Mouse (Mus musculus) cerebellum, adult 9-10 months (tissue): ENCODE results near the gene Gm10577.

ENCODE experiments used
- DNase-seq: peaks from one replicate; pipeline ENCODE4 v3.0.0; 2022

The Gm10577 gene

DNA sequence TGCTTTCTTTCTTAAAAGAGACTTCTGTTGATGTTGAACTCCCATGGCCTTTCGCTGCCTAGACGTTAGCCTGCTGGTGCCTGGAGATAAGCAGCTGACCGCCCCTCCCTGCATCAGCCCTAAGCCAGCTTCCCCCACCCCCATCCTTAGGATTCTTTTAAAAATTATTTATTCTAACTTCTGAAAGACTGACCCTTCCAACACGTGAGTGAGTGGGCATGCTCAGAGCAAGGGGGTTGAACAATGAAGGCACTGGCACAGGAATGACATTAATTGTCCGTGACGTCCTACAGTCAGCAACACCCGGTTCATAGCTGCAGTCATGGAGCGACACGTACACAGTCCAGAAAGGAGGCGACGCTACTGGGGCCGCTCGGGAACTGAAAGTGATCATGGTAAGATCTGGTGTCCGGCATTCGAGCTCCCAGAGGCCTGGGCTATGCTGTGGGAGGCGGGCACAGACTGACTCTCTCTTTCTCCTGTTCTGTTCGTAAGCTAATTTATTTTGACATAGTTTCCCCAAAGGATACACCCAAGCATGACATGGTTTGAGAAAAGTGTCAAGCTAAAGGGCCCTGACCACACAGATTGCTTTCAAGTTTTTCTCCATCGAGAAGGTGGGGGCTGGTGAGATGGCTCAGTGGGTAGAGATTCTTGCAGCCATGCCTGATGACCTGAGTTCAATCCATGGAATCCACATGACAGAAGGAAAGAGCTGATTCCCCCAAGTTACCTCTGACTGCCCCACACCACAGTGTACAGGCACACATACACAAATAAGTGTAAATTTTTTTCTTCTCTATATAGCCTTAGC is 25.8 kb downstream of the Gm10577 start:
- no peak for DNase-seq

DNA sequence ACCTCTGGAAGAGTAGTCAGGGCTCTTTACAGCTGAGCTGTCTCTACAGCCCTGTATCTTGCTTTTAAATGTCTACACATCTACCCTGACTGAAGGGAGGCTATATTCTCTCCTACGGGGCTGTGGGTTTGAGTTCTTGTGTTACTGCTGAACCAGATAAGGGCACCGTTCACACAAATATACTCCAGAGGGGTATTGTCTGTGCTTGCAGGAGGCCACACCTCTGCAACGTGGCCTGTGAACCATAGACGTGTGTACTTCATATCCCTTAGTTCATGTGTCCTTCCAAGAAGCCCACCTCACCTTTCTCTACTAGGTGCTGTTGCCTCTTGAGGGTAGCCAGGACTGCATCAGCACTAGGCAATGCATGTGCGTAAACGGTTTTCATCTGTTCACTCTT is 28.4 kb downstream of the Gm10577 start:
- no peak for DNase-seq

DNA sequence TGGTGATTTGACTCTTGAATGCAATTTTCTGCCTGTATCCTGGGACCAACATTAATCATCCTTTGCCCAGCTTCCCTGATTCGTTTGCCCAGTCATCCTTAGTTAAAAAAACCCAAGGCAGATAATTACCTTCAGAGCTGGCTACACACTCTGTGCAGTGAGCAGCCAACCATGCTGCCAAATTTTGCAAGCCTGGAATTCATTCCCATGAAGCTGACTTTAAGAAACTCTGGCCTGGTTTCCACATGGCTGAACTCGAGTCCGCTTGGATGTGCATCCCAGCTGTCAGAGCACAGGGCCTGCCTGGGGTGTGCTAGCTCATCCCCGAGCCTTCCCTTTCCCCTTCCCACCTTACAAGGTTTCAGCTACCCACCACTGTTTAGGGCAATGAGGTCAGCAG is 29.5 kb downstream of the Gm10577 start:
- DNase-seq: no peak

DNA sequence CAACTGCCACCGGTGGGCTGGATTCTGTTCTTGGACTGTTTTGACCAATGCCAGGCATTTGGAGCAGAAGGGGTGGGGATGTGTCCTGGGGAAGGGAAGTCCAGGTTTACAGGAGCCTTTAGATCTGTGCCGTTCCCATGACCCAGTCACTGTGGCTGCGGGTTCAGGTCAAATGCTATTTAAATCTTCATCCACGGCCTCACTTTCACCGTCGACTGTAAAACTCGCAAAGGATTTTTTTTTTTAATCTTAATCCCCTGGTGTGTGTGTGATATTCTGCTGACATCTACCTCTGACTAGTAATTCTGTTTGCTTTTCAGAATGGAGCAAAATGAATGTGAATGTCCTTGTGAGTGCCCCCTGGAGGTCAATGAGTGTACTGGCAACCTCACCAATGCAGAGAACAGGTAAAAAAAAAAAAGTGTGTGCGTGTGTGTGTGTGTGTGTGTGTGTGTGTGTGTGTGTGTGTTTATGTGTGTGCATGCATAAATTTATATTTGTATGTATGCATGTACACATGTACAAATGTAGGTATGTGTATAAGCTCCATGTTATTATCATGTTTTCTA is 32.2 kb downstream of the Gm10577 start:
- no peak for DNase-seq

DNA sequence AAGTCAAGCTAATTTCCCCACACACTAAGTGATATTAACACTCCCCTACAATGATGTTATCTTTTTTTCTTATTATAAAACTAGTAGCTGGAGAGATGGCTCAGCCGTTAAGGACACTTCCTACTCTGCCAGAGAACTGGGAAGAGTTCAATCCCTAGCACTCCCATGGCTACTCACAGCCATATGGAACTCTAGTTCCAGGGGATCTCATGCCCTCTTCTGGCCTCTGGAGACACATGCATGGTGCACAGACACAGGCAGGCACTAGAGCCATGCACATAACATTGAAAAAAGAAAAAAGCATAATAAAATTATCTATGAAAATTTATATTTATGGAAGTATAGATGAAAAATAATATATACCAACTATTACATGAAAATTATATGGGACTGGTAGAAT is 33.3 kb downstream of the Gm10577 start:
- DNase-seq: no peak

DNA sequence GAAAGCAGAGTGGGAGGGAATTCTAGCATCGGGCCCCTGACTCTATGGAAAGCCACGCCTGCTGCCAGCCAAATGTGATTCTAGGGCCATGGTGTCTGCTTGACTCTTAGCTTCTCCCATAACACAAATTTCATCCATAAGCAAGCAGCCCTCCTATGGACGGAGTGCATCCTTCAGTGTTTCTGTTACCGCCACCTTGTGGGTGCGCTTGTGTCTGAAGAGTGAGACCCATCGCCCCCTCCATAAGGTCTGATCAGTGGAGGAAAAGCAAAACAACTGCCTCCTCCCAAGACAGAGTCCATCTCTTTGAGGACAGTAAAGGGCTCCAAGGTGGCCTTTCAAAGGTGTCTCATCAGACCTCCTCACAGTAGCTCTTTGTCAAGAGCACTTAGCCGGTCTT is 43.0 kb downstream of the Gm10577 start:
- DNase-seq: no peak

DNA sequence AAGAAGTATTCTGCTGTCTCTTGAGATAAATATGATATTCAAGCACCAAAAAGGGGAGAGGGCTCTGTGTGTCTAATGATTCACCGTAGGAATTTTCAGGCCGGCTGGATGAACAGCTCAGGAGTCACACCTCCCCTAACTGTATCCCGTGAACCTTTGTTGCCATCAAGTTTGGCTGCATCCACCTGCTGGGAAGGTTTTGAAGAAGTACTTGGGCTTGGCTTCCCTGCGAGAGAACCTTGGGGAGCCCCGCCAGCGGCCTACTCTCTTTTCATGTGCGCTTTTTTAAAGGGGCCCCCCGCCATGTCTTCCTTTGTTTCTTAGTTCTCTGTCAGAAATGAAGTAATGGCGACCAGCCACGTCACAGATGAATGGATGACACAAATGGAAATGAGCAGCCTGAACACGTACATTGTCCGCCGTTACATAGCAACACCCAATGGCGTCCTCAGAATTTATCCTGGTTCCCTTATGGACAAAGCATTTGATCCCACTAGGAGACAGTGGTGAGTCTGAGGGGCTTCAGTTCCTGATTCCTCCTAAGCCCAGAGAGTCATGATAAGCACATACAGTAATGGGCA is 46.0 kb downstream of the Gm10577 start:
- DNase-seq: no peak

DNA sequence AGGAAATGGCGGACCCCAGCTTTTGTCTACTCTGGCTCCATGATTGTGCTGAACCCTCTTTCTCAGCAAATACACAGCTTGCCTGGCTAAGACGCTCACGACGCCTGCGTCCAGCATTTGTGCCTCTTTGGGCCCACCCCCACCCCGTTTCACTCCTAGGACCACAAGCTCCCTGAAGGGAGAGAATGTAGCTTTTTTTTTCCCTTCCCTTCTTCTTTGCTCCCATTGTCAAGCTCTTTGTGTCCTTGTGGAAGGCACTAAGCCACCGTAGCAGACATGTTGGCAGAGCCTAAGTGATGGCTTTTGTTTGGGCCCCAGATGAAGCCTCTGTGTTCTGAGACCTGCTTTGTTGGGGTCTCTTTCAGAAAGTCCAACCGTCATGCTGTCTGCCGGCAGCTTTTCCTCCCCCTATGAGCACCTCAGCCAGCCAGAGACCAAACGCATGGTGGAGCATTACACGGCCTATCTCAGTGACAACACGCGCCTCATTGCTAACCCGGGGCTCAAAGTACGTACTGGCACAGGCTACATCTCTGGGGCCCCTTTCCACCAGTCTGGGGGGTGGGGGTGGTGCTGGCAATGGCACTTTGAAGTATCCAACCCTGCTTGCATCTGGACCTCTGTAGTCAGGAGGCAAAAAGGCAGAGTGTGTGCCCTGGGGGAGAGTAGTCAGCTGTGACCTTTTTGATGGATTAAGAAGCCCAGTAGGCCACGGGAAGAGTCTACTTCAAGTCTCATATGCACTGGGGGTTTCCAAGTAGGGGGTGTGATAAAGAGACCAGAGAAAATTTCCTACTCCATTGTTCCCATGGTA is 46.6 kb downstream of the Gm10577 start:
- peak; percentile 24 for DNase-seq
